Mouse (Mus musculus) erythroblast, embryonic 14.5 days (primary cell): ENCODE measurements around the gene Ppp1ca. TPM values are rescaled to one million over a fixed set of nuclear protein-coding genes. Genes with fewer than 3 reads are reported as not detected.

Experiments
- H3K27me3 ChIP-seq: 2 replicates; pipeline ENCODE4 v1.6.1; 2012; ENCODE audit warnings: inconsistent platforms; ENCODE audit not compliant: control insufficient read depth
- H3K36me3 ChIP-seq: 2 replicates; pipeline ENCODE4 v1.6.1; 2012; ENCODE audit warnings: mild to moderate bottlenecking, inconsistent platforms; ENCODE audit not compliant: control insufficient read depth
- H3K4me1 ChIP-seq: 2 replicates; pipeline ENCODE4 v1.6.1; 2012; ENCODE audit warnings: inconsistent platforms; ENCODE audit not compliant: control insufficient read depth
- H3K4me3 ChIP-seq: replicated peaks from 2 replicates; pipeline ENCODE3; 2012; ENCODE audit warnings: moderate library complexity, mild to moderate bottlenecking, inconsistent platforms
- H3K9me3 ChIP-seq: 2 replicates; pipeline ENCODE4 v1.6.1; 2012; ENCODE audit warnings: low read length, inconsistent platforms, mixed read lengths; ENCODE audit not compliant: control insufficient read depth
- GATA1 ChIP-seq: IDR thresholded peaks from 2 replicates; pipeline ENCODE4 v1.6.1; 2012; ENCODE audit warnings: low read length, inconsistent platforms, mixed read lengths
- TAL1 ChIP-seq: IDR thresholded peaks from 3 replicates; pipeline ENCODE4 v1.6.1; 2012; ENCODE audit warnings: low read length, inconsistent platforms, mixed read lengths
- polyA plus RNA-seq: library from polyadenylated mRNA; stranded (reverse); fragments of >175 nt; gene quantifications from 2 replicates; pipeline ENCODE4 v1.2.3, GENCODE M21; 2012

Gene Ppp1ca
- polyA plus RNA-seq, 1 experiment: 42.7 TPM

- Histone ChIP-seq H3K4me3 (no peak within 1 kb of the TSS), H3K9me3 (no peaks in the 10 kb centered on the region), H3K36me3 (no peaks in the 10 kb centered on the region), H3K4me1 (peaks cover 29% of the 10 kb centered on the region), H3K27me3 (peaks cover 31% of the 10 kb centered on the region)
- TF ChIP-seq TAL1: no peak
- no peak for TF ChIP-seq GATA1
Measured at GRCm38 (mm10) chr19:4175368-4175947, 16.4 kb upstream of the Ppp1ca start, which contains the start of gene Carns1. Carns1 (minus strand) TSS chr19:4175479.

GRCm38 (mm10) chr19:4180411-4180810 lies 11.5 kb upstream of the Ppp1ca start:
- H3K27me3 ChIP-seq: peaks cover 17% of the 10 kb centered on the region
- H3K4me3 ChIP-seq: no peak overlapping the region
- TF ChIP-seq TAL1 (no peak), GATA1 (no peak)
- no peaks in the 10 kb centered on the region for H3K36me3 ChIP-seq
- no peaks in the 10 kb centered on the region for H3K9me3 ChIP-seq
- peaks cover 12% of the 10 kb centered on the region for H3K4me1 ChIP-seq

GRCm38 (mm10) chr19:4181892-4182291 lies 10.0 kb upstream of the Ppp1ca start:
- Histone ChIP-seq H3K36me3 (no peaks in the 10 kb centered on the region), H3K4me3 (no peak overlapping the region), H3K4me1 (peaks cover 9% of the 10 kb centered on the region), H3K9me3 (no peaks in the 10 kb centered on the region), H3K27me3 (peaks cover 6% of the 10 kb centered on the region)
- TF ChIP-seq GATA1: no peak
- no peak for TF ChIP-seq TAL1

GRCm38 (mm10) chr19:4183689-4184088 lies 8.2 kb upstream of the Ppp1ca start:
- no peaks in the 10 kb centered on the region; the same call in 1 of the 2 replicates for H3K27me3 ChIP-seq
- peaks cover 13% of the 10 kb centered on the region for H3K4me1 ChIP-seq
- no peaks in the 10 kb centered on the region for H3K36me3 ChIP-seq
- no peaks in the 10 kb centered on the region for H3K9me3 ChIP-seq
- no peak overlapping the region for H3K4me3 ChIP-seq
- TF ChIP-seq GATA1 (no peak), TAL1 (no peak)

- Histone ChIP-seq H3K36me3 (no peaks in the 10 kb centered on the region), H3K9me3 (no peaks in the 10 kb centered on the region), H3K4me3 (no peak overlapping the region), H3K4me1 (peaks cover 13% of the 10 kb centered on the region), H3K27me3 (no peaks in the 10 kb centered on the region; the same call in 1 of the 2 replicates)
- no peak for TF ChIP-seq GATA1
- TF ChIP-seq TAL1: no peak
Measured at GRCm38 (mm10) chr19:4184976-4185975, 6.6 kb upstream of the Ppp1ca start.

- Histone ChIP-seq H3K4me3 (no peak overlapping the region), H3K4me1 (peaks cover 28% of the 10 kb centered on the region), H3K27me3 (no peaks in the 10 kb centered on the region; the same call in 1 of the 2 replicates), H3K36me3 (no peaks in the 10 kb centered on the region), H3K9me3 (no peaks in the 10 kb centered on the region)
- TF ChIP-seq TAL1 (no peak), GATA1 (no peak)
Measured at GRCm38 (mm10) chr19:4187303-4187702, 4.6 kb upstream of the Ppp1ca start.

GRCm38 (mm10) chr19:4189051-4189620 lies 2.7 kb upstream of the Ppp1ca start:
- H3K4me1 ChIP-seq: peaks cover 46% of the 10 kb centered on the region
- H3K9me3 ChIP-seq: no peaks in the 10 kb centered on the region
- H3K27me3 ChIP-seq: no peaks in the 10 kb centered on the region; the same call in 1 of the 2 replicates
- H3K36me3 ChIP-seq: peaks cover 12% of the 10 kb centered on the region
- H3K4me3 ChIP-seq: no peak overlapping the region
- TF ChIP-seq GATA1: no peak
- TF ChIP-seq TAL1: no peak

GRCm38 (mm10) chr19:4190831-4191334 lies 982 bp upstream of the Ppp1ca start, which contains the start of gene Tbc1d10c:
Tbc1d10c (minus strand) TSS chr19:4191284.
- peaks cover 42% of the 10 kb centered on the region for H3K4me1 ChIP-seq
- H3K4me3 ChIP-seq: peak within 1 kb of the TSS; percentile 86
- peaks cover 30% of the 10 kb centered on the region for H3K36me3 ChIP-seq
- no peaks in the 10 kb centered on the region for H3K27me3 ChIP-seq
- no peaks in the 10 kb centered on the region for H3K9me3 ChIP-seq
- TF ChIP-seq TAL1: no peak
- no peak for TF ChIP-seq GATA1
